Mouse (Mus musculus): Measurements from ENCODE around the gene Smap2. TPM values are rescaled to one million over a fixed set of nuclear protein-coding genes. Genes with fewer than 3 reads are reported as not detected.
A peak's percentile ranks its signal among the peaks of the same experiment; 100 is the strongest.

The Smap2 gene
- polyA plus RNA-seq, 1 experiment from 2014 or later, result 18.1 TPM

- Histone ChIP-seq H3K4me1 (ENCODE audit: control insufficient read depth, insufficient read depth, low read length) (no peaks in the 10 kb centered on the region), H3K36me3 (ENCODE audit: control insufficient read depth, insufficient read depth, low read length) (no peaks in the 10 kb centered on the region), H3K9ac (ENCODE audit: low read length) (no peak overlapping the region), H3K27me3 (ENCODE audit: control insufficient read depth, insufficient read depth, low read length) (no peaks in the 10 kb centered on the region), H3K27ac (ENCODE audit: low read depth, low read length) (no peak overlapping the region), H3K4me3 (ENCODE audit: low read depth, low read length) (no peak overlapping the region), H3K9me3 (ENCODE audit: control insufficient read depth, low read length) (no peaks in the 10 kb centered on the region), H3K4me2 (no peak overlapping the region)
- WGBS, result 84% methylated on average over 2 of the region's 2 CpGs
- DNase-seq (ENCODE audit: low spot score, missing footprints), result no peak
- ATAC-seq (ENCODE audit: low FRiP score), result no peak
Measured at GRCm38 (mm10) chr4:121025681-121026080, 8.6 kb upstream of the Smap2 start.

- Histone ChIP-seq H3K4me3 (ENCODE audit: low read depth, low read length) (no peak overlapping the region), H3K36me3 (ENCODE audit: control insufficient read depth, insufficient read depth, low read length) (no peaks in the 10 kb centered on the region), H3K4me2 (no peak overlapping the region), H3K9ac (ENCODE audit: low read length) (no peak overlapping the region), H3K27ac (ENCODE audit: low read depth, low read length) (no peak overlapping the region), H3K4me1 (ENCODE audit: control insufficient read depth, insufficient read depth, low read length) (no peaks in the 10 kb centered on the region), H3K27me3 (ENCODE audit: control insufficient read depth, insufficient read depth, low read length) (no peaks in the 10 kb centered on the region; the same call in 1 of the 2 replicates), H3K9me3 (ENCODE audit: control insufficient read depth, low read length) (no peaks in the 10 kb centered on the region)
- ATAC-seq (ENCODE audit: low FRiP score), result no peak
- 91% methylated on average over 2 of the region's 2 CpGs for WGBS
- DNase-seq (ENCODE audit: low spot score, missing footprints), result no peak
Measured at GRCm38 (mm10) chr4:121023941-121024340, 6.9 kb upstream of the Smap2 start.

GRCm38 (mm10) chr4:121023464-121023863 lies 6.4 kb upstream of the Smap2 start:
- no peaks in the 10 kb centered on the region for H3K9me3 ChIP-seq (ENCODE audit: control insufficient read depth, low read length)
- no peak overlapping the region for H3K9ac ChIP-seq (ENCODE audit: low read length)
- no peak overlapping the region for H3K4me2 ChIP-seq
- H3K4me3 ChIP-seq (ENCODE audit: low read depth, low read length), result no peak overlapping the region
- H3K27me3 ChIP-seq (ENCODE audit: control insufficient read depth, insufficient read depth, low read length), result no peaks in the 10 kb centered on the region; the same call in 1 of the 2 replicates
- ATAC-seq (ENCODE audit: low FRiP score) (no peak), DNase-seq (ENCODE audit: low spot score, missing footprints) (no peak)
- WGBS, result 83% methylated on average over 7 of the region's 7 CpGs
- H3K36me3 ChIP-seq (ENCODE audit: control insufficient read depth, insufficient read depth, low read length), result no peaks in the 10 kb centered on the region
- H3K4me1 ChIP-seq (ENCODE audit: control insufficient read depth, insufficient read depth, low read length), result no peaks in the 10 kb centered on the region
- H3K27ac ChIP-seq (ENCODE audit: low read depth, low read length), result no peak overlapping the region

GRCm38 (mm10) chr4:121021911-121022310 lies 4.9 kb upstream of the Smap2 start:
- Histone ChIP-seq H3K9ac (ENCODE audit: low read length) (no peak overlapping the region), H3K27me3 (ENCODE audit: control insufficient read depth, insufficient read depth, low read length) (no peaks in the 10 kb centered on the region; the same call in 1 of the 2 replicates), H3K4me1 (ENCODE audit: control insufficient read depth, insufficient read depth, low read length) (no peaks in the 10 kb centered on the region), H3K27ac (ENCODE audit: low read depth, low read length) (no peak overlapping the region), H3K36me3 (ENCODE audit: control insufficient read depth, insufficient read depth, low read length) (no peaks in the 10 kb centered on the region), H3K4me3 (ENCODE audit: low read depth, low read length) (no peak overlapping the region), H3K9me3 (ENCODE audit: control insufficient read depth, low read length) (no peaks in the 10 kb centered on the region), H3K4me2 (no peak overlapping the region)
- DNase-seq (ENCODE audit: low spot score, missing footprints), result no peak
- ATAC-seq (ENCODE audit: low FRiP score), result no peak

GRCm38 (mm10) chr4:121020040-121020790 lies 3.2 kb upstream of the Smap2 start:
- Histone ChIP-seq H3K27ac (ENCODE audit: low read depth, low read length) (no peak overlapping the region), H3K9me3 (ENCODE audit: control insufficient read depth, low read length) (no peaks in the 10 kb centered on the region), H3K36me3 (ENCODE audit: control insufficient read depth, insufficient read depth, low read length) (no peaks in the 10 kb centered on the region), H3K4me2 (no peak overlapping the region), H3K4me1 (ENCODE audit: control insufficient read depth, insufficient read depth, low read length) (peaks cover 5% of the 10 kb centered on the region), H3K27me3 (ENCODE audit: control insufficient read depth, insufficient read depth, low read length) (no peaks in the 10 kb centered on the region; the same call in 1 of the 2 replicates), H3K4me3 (ENCODE audit: low read depth, low read length) (no peak overlapping the region), H3K9ac (ENCODE audit: low read length) (no peak overlapping the region)
- 80% methylated on average over 10 of the region's 10 CpGs for WGBS
- ATAC-seq (ENCODE audit: low FRiP score) (no peak), DNase-seq (ENCODE audit: low spot score, missing footprints) (no peak)

- H3K27me3 ChIP-seq (ENCODE audit: control insufficient read depth, insufficient read depth, low read length), result no peaks in the 10 kb centered on the region; the same call in 1 of the 2 replicates
- no peak overlapping the region for H3K27ac ChIP-seq (ENCODE audit: low read depth, low read length)
- H3K9me3 ChIP-seq (ENCODE audit: control insufficient read depth, low read length), result no peaks in the 10 kb centered on the region
- no peaks in the 10 kb centered on the region for H3K36me3 ChIP-seq (ENCODE audit: control insufficient read depth, insufficient read depth, low read length)
- WGBS, result 86% methylated on average over 3 of the region's 3 CpGs
- H3K4me1 ChIP-seq (ENCODE audit: control insufficient read depth, insufficient read depth, low read length), result peaks cover 5% of the 10 kb centered on the region
- DNase-seq (ENCODE audit: low spot score, missing footprints) (peak; percentile 6), ATAC-seq (ENCODE audit: low FRiP score) (no peak)
- no peak overlapping the region for H3K9ac ChIP-seq (ENCODE audit: low read length)
- no peak overlapping the region for H3K4me2 ChIP-seq
- H3K4me3 ChIP-seq (ENCODE audit: low read depth, low read length), result no peak overlapping the region
Measured at GRCm38 (mm10) chr4:121018250-121018649, 1.2 kb upstream of the Smap2 start.

- DNase-seq (ENCODE audit: low spot score, missing footprints) (no peak), ATAC-seq (ENCODE audit: low FRiP score) (peak; percentile 24; the same call in 1 of the 2 replicates)
- WGBS, result 9% methylated on average over 40 of the region's 40 CpGs
- Histone ChIP-seq H3K27me3 (ENCODE audit: control insufficient read depth, insufficient read depth, low read length) (no peaks in the 10 kb centered on the region; the same call in 1 of the 2 replicates), H3K9ac (ENCODE audit: low read length) (peak overlapping the region; percentile 84), H3K4me1 (ENCODE audit: control insufficient read depth, insufficient read depth, low read length) (peaks cover 5% of the 10 kb centered on the region), H3K4me2 (peak overlapping the region; percentile 99), H3K9me3 (ENCODE audit: control insufficient read depth, low read length) (no peaks in the 10 kb centered on the region), H3K4me3 (ENCODE audit: low read depth, low read length) (peak overlapping the region; percentile 90), H3K36me3 (ENCODE audit: control insufficient read depth, insufficient read depth, low read length) (no peaks in the 10 kb centered on the region), H3K27ac (ENCODE audit: low read depth, low read length) (peak overlapping the region; percentile 10; the same call in 1 of the 2 replicates)
Measured at GRCm38 (mm10) chr4:121016021-121016898, 787 bp downstream of the Smap2 start.

- H3K36me3 ChIP-seq (ENCODE audit: control insufficient read depth, insufficient read depth, low read length), result no peaks in the 10 kb centered on the region
- H3K27ac ChIP-seq (ENCODE audit: low read depth, low read length), result no peak overlapping the region
- no peaks in the 10 kb centered on the region for H3K9me3 ChIP-seq (ENCODE audit: control insufficient read depth, low read length)
- no peak overlapping the region for H3K9ac ChIP-seq (ENCODE audit: low read length)
- no peak for ATAC-seq (ENCODE audit: low FRiP score)
- no peaks in the 10 kb centered on the region; the same call in 1 of the 2 replicates for H3K27me3 ChIP-seq (ENCODE audit: control insufficient read depth, insufficient read depth, low read length)
- no peak overlapping the region for H3K4me3 ChIP-seq (ENCODE audit: low read depth, low read length)
- 82% methylated on average over 7 of the region's 7 CpGs for WGBS
- DNase-seq (ENCODE audit: low spot score, missing footprints), result no peak
- H3K4me1 ChIP-seq (ENCODE audit: control insufficient read depth, insufficient read depth, low read length), result peaks cover 5% of the 10 kb centered on the region
- no peak overlapping the region for H3K4me2 ChIP-seq
Measured at GRCm38 (mm10) chr4:121015268-121015659, 1.8 kb downstream of the Smap2 start.
